Mouse (Mus musculus) lung, embryonic 16.5 days (tissue): Measurements from ENCODE around the gene Fkbp6. TPM values are rescaled to one million over a fixed set of nuclear protein-coding genes. Genes with fewer than 3 reads are reported as not detected.

ENCODE experiments used
- ATAC-seq: fragments of 200-750 bp; cut with Nextera tagmentation; 2 replicates; pipeline ENCODE4 v1.8.0; 2017; ENCODE audit warnings: low read depth, mild to moderate bottlenecking, moderate library complexity
- H3K27ac ChIP-seq: fragments of 300-500 bp; sonication (generic); 2 replicates; pipeline ENCODE4 v1.5.1; 2014; ENCODE audit warnings: mild to moderate bottlenecking, control low read depth, low read length
- H3K27me3 ChIP-seq: fragments of 300-500 bp; sonication (generic); 2 replicates; pipeline ENCODE4 v1.6.1; 2014; ENCODE audit warnings: low read depth, low read length, mixed read lengths; ENCODE audit not compliant: control insufficient read depth, insufficient read depth
- H3K36me3 ChIP-seq: fragments of 300-500 bp; sonication (generic); 2 replicates; pipeline ENCODE4 v1.6.1; 2014; ENCODE audit warnings: low read length; ENCODE audit not compliant: control insufficient read depth, insufficient read depth
- H3K4me1 ChIP-seq: fragments of 300-500 bp; sonication (generic); replicated peaks from 2 replicates; pipeline ENCODE4 v1.6.1; 2014; ENCODE audit warnings: low read length, mixed read lengths; ENCODE audit not compliant: control insufficient read depth, insufficient read depth
- H3K4me2 ChIP-seq: fragments of 300-500 bp; sonication (generic); 2 replicates; pipeline ENCODE4 v1.6.1; 2014; ENCODE audit warnings: low read depth, low read length, control low read depth
- H3K4me3 ChIP-seq: fragments of 300-500 bp; sonication (generic); 2 replicates; pipeline ENCODE4 v1.5.1; 2014; ENCODE audit warnings: mild to moderate bottlenecking, low read length, control low read depth
- H3K9ac ChIP-seq: fragments of 300-500 bp; sonication (generic); 2 replicates; pipeline ENCODE4 v1.6.1; 2014; ENCODE audit warnings: low read length, control low read depth
- H3K9me3 ChIP-seq: fragments of 300-500 bp; sonication (generic); 2 replicates; pipeline ENCODE4 v1.6.1; 2016; ENCODE audit warnings: low read length; ENCODE audit not compliant: control insufficient read depth
- WGBS: fragments of 180-500 bp; shearing (Covaris S2); extraction: QIAGEN DNeasy Blood & Tissue Kit; methylation state at CpG from one replicate; pipeline ENCODE4 v1.1.7; 2014; 5-methylcytosine and 5-hydroxymethylcytosine counted together
- polyA plus RNA-seq: library from polyadenylated mRNA; unstranded; fragments of >200 nt; fragmentation: Nextera tagmentation; extraction: Ambion mirVana; gene quantifications from 2 replicates; pipeline ENCODE4 v1.2.1, GENCODE M21; 2015

Gene Fkbp6
- polyA plus RNA-seq, 1 experiment from 2014 or later, result not detected

- Histone ChIP-seq H3K4me2 (no peak overlapping the region), H3K4me1 (peaks cover 22% of the 10 kb centered on the region), H3K27me3 (peaks cover 18% of the 10 kb centered on the region), H3K4me3 (no peak overlapping the region), H3K27ac (no peak overlapping the region), H3K36me3 (no peaks in the 10 kb centered on the region), H3K9ac (no peak overlapping the region), H3K9me3 (no peaks in the 10 kb centered on the region; the same call in 1 of the 2 replicates)
- WGBS, result 14% methylated on average over 12 of the region's 12 CpGs
- no peak for ATAC-seq
These were observed 96.0 kb downstream of the Fkbp6 start for GRCm38 (mm10) chr5:135253741-135254401.

DNA sequence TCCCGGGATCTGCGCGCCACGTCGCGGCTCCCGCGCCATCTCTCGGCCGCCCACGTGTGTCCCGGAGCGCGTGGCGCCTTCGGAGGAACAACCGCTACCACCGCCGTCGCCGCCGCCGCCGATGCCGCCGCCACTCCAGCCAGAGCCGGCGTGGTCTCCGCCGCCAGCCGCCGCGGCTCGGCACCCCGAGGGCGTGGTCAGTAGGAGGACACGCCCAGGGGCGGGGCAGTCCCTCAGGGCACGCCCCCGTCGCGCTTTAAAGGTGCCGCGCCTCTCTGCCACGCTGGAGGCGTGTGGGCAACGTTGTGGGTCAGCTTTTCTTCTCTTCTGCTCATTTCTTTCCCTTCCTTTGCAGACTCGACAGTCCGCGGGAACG lies 98.8 kb downstream of the Fkbp6 start, which contains the start of gene Fzd9:
Gene Fzd9, minus strand, starts transcription at position 152 of the 376 bp plus-strand sequence.
- H3K9me3 ChIP-seq, result no peaks in the 10 kb centered on the region; the same call in 1 of the 2 replicates
- peaks cover 6% of the 10 kb centered on the region for H3K36me3 ChIP-seq
- no peak within 1 kb of the TSS for H3K27ac ChIP-seq
- peak within 1 kb of the TSS; percentile 62 for H3K4me3 ChIP-seq
- peak; percentile 95 for ATAC-seq
- peak within 1 kb of the TSS; percentile 99 for H3K4me2 ChIP-seq
- H3K9ac ChIP-seq, result peak within 1 kb of the TSS; percentile 62
- H3K27me3 ChIP-seq, result peaks cover 18% of the 10 kb centered on the region
- peaks cover 17% of the 10 kb centered on the region for H3K4me1 ChIP-seq
- 0% methylated on average over 42 of the region's 51 CpGs for WGBS

DNA sequence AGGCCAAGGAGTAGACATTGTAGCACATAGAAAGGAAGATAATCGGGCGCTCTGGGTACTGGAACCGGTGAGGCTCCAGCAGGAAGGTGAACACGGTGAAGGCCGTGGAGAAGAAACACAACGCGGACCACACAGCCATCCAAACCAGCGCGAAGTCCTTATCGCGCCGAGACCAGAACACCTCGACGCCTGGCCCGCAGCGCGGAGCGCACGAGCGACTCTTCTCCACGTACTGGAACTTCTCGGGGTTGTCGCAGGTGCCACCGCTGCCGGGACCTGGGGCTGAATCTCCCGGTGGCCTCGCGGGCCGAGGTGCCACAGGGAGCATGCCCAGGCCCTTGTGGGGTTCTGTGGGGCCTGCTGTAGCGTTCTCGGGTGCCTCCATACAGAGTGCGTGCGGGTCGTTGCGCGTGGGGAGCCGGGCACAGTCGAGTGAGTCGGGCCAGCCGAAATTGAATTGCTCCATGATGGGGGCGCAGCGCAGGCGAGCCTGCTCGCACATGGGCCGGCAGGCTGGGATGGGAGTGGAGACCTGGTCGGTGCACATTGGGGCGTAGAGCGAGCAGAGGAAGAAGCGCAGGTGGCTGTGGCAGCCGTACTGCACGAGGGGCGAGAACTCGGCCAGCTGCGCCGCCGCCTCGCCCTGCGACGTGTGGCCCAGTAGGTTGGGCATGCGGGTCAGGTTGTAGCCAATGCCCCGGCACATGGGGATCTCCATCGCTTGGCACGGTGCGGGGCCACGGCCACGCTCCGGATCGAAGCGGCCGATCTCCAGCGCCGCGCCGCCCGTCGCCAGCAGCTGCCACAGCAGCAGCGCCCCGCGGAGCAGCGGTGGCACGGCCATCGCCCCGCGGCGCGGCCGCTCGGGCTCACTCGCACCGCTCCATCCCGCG lies 99.4 kb downstream of the Fkbp6 start:
- H3K27me3 ChIP-seq, result peaks cover 18% of the 10 kb centered on the region
- peaks cover 10% of the 10 kb centered on the region for H3K36me3 ChIP-seq
- peak; percentile 67 for ATAC-seq
- 2% methylated on average over 79 of the region's 92 CpGs for WGBS
- no peaks in the 10 kb centered on the region for H3K9me3 ChIP-seq
- H3K9ac ChIP-seq, result peak overlapping the region; percentile 62
- no peak overlapping the region for H3K27ac ChIP-seq
- peak overlapping the region; percentile 62 for H3K4me3 ChIP-seq
- peak overlapping the region; percentile 99 for H3K4me2 ChIP-seq
- peaks cover 17% of the 10 kb centered on the region for H3K4me1 ChIP-seq

DNA sequence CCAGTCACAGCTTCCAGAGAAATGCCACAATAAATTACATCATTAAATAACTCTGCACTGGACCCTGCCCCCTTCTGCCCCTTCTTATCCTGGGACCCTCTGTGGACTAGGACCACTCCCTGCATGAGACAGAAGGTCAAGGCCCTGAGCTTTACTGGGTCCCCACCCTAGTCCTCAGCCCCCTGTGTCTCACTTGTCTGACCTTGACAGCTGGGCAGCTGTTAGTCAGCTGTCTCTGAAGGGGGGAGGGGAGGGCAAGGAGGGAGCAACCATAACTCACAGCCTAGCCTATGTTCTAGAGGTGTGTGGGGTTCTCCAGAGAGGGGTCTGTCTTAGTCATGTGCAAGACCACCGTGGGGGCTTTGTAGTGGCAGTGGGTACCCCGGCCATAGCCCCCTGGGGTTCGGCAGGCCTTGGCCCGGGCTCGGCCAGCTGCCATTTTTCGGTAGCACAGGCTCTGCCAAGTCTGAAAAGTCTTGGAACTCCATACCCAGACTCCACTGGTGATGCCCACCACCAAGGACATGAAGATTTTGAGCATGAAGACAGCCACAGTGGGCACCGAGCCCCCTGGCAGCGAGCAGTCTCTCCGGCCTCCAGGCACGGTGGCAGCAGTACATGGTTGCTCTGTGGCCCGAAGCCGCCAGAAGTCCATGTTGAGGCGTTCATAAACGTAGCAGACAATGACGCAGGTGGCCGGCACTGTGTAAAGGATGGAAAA lies 100.7 kb downstream of the Fkbp6 start:
- Histone ChIP-seq H3K9ac (no peak overlapping the region), H3K9me3 (no peaks in the 10 kb centered on the region), H3K27ac (no peak overlapping the region), H3K27me3 (peaks cover 18% of the 10 kb centered on the region), H3K4me3 (no peak overlapping the region), H3K4me2 (no peak overlapping the region), H3K4me1 (peaks cover 16% of the 10 kb centered on the region), H3K36me3 (peaks cover 21% of the 10 kb centered on the region)
- 78% methylated on average over 16 of the region's 16 CpGs for WGBS
- ATAC-seq, result no peak

GRCm38 (mm10) chr5:135247337-135247736 lies 102.5 kb downstream of the Fkbp6 start:
- H3K9me3 ChIP-seq, result no peaks in the 10 kb centered on the region
- no peak overlapping the region for H3K4me3 ChIP-seq
- peaks cover 34% of the 10 kb centered on the region for H3K36me3 ChIP-seq
- 71% methylated on average over 9 of the region's 9 CpGs for WGBS
- no peak overlapping the region for H3K4me2 ChIP-seq
- peaks cover 12% of the 10 kb centered on the region; the same call in 1 of the 2 replicates for H3K4me1 ChIP-seq
- H3K27ac ChIP-seq, result no peak overlapping the region
- H3K9ac ChIP-seq, result no peak overlapping the region
- no peak for ATAC-seq
- H3K27me3 ChIP-seq, result peaks cover 18% of the 10 kb centered on the region

DNA sequence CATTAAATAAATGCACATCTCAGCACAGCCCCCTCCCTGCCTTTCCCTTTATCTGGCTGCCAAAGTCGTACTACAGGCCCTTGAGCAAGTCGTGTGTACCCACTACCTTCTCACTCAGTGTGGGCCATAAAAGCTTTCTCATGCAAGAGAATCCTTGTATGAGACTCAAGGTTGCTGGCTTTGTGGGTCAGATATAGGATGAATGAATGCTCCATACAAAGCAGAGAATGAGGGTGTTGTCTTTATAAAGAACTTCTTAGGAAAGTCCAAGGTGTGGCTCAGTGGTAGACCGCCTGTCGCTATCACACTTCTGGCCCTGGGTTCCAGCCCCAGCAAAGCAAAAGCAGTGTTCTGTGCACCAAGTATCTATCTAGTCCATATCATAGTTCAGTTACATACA lies 103.3 kb downstream of the Fkbp6 start:
- ATAC-seq, result no peak
- Histone ChIP-seq H3K9ac (no peak overlapping the region), H3K36me3 (peaks cover 42% of the 10 kb centered on the region), H3K27me3 (peaks cover 18% of the 10 kb centered on the region), H3K4me2 (no peak overlapping the region), H3K27ac (no peak overlapping the region), H3K4me3 (no peak overlapping the region), H3K9me3 (no peaks in the 10 kb centered on the region), H3K4me1 (peaks cover 12% of the 10 kb centered on the region; the same call in 1 of the 2 replicates)
- WGBS, result 62% methylated on average over 4 of the region's 4 CpGs

DNA sequence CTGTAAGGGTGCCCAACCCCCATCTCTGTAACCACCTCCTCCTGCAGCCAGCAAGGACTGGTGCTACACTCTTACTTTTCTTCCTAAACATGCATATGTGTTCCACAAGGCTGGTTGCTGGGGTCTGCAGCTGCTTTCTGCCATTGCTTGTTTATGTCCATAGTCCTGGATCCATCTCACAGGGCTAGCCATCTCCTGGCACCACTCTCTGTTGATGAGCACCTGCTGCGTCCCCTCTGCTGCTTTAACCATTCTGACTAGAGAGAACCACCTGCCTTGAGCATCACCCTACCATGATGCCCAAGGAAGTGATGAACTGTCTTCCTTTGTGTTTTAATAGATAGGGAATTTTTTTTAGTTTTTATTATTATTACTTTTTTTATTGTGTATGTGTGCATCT lies 106.7 kb downstream of the Fkbp6 start:
- Histone ChIP-seq H3K9me3 (no peaks in the 10 kb centered on the region), H3K27ac (no peak overlapping the region), H3K27me3 (no peaks in the 10 kb centered on the region), H3K4me1 (no peaks in the 10 kb centered on the region), H3K4me2 (no peak overlapping the region), H3K36me3 (peaks cover 73% of the 10 kb centered on the region), H3K4me3 (no peak overlapping the region), H3K9ac (no peak overlapping the region)
- WGBS, result 97% methylated on average over 1 of the region's 1 CpGs
- no peak for ATAC-seq

DNA sequence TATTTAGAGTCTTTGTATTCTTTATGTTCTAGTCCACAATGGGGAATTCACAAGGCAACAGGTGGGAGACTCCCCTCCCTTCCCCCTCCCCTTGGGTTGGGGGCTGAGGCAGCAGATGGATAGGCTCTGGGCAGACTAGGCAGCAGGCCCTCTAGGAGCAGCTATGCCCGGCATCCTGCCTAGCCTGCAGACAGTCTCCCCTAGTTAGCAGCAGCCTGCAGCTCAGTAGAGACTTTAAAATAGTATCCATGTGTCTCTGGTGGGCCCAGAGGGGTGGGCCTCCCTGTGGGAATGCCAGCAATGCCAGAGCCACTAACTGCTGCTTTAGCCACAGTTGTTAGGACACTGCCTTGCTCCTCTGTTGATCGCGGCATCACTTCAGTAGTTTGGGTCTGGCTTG lies 107.2 kb downstream of the Fkbp6 start:
- Histone ChIP-seq H3K27ac (no peak overlapping the region), H3K9ac (no peak overlapping the region), H3K36me3 (peaks cover 78% of the 10 kb centered on the region), H3K9me3 (no peaks in the 10 kb centered on the region), H3K27me3 (no peaks in the 10 kb centered on the region), H3K4me3 (no peak overlapping the region), H3K4me2 (no peak overlapping the region), H3K4me1 (no peaks in the 10 kb centered on the region)
- 94% methylated on average over 3 of the region's 3 CpGs for WGBS
- ATAC-seq, result no peak

DNA sequence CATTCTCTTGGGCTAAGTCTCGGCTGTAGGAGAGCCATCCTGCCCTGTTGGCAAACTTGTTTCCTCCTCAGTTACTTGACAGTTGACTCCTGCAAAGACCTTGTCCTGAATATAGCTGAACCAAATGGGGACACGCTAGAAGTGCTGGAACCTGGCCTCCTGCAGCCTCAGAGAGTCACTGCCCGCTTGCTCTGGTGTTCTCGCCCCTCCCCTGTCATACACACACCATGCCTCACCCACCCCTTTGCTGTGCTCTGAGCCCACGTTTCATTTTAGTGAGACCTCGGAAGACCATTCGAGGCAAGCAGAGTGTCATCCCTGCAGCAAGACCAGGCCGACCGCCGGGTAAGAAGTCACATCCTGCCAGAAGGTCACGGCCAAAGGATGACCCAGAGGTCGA lies 107.7 kb downstream of the Fkbp6 start:
- WGBS, result 84% methylated on average over 12 of the region's 12 CpGs
- Histone ChIP-seq H3K27ac (no peak overlapping the region), H3K4me2 (no peak overlapping the region), H3K9me3 (no peaks in the 10 kb centered on the region), H3K36me3 (peaks cover 83% of the 10 kb centered on the region), H3K9ac (no peak overlapping the region), H3K4me1 (no peaks in the 10 kb centered on the region), H3K27me3 (no peaks in the 10 kb centered on the region), H3K4me3 (no peak overlapping the region)
- no peak for ATAC-seq
